Mouse (Mus musculus) embryonic fibroblast, embryonic 13.5 days (primary cell): ENCODE data around the gene Olfr64.

Source experiments
- CTCF ChIP-seq: IDR thresholded peaks from 2 replicates; pipeline ENCODE4 v1.5.1; 2011; ENCODE audit warnings: mild to moderate bottlenecking, control low read depth, low read length, moderate library complexity, borderline replicate concordance; ENCODE audit not compliant: insufficient read depth
- POLR2A ChIP-seq: IDR thresholded peaks from 2 replicates; pipeline ENCODE4 v1.6.1; 2011; ENCODE audit warnings: low read depth, mild to moderate bottlenecking, control low read depth, low read length, moderate library complexity

DNA sequence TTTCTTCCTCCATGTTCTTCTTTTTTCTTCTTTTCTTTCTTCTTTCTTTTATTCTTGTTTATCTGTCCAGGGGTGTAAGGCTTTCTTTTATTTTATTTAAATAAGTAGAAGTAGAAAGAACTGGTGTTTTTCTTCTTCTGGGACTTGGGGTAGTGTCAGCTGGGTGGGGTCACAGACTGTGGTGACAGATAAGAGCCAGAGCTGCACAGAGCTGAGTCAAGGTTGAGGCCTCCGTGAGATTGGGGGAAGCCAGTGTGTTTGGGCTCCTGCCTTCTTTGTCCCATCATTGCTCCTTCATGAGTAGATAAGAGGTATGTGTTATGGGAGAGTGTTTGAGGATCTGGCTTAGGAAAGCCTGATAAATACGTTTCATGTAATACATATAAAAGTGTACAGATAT is 35.2 kb downstream of the Olfr64 start:
- no peak for TF ChIP-seq CTCF
- TF ChIP-seq POLR2A = no peak
